In the genomic region with DNA sequence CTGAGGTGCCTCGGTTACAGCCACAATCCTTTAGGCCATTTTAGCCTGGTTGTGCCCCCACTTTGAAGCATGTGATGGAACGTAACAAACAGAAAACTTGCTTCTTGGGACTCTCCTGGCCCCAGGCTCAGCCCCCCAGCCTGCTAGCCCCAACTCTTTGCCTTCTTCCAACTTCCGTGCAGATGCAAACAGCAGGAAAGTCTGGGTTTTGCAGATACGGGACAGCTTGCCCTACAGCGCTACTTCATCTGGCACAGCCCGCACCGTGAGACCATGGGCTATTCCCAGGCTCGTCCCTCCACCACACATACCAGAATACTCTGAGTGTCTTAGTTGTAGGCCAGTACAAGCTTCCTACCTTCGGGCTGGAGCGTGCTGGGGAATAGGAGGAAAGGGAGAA, we compare ENCODE assay signal across 8 mouse cellular contexts. TPM values are rescaled to one million over a fixed set of nuclear protein-coding genes. Genes with fewer than 3 reads are reported as not detected.
DNase-seq lines count a peak whose midpoint lies in the region; ATAC-seq lines count a peak whose summit lies in the region.

No protein-coding gene starts in this region.

- H3K36me3 ChIP-seq in megakaryocyte, embryonic 14.5 days (replicated peaks; ENCODE audit: low read length), result no peaks in the 10 kb centered on the region
- H3K36me3 ChIP-seq in heart, embryonic 16.5 days (ENCODE audit: control insufficient read depth, insufficient read depth), result no peaks in the 10 kb centered on the region
- H3K36me3 ChIP-seq in liver, embryonic 11.5 days (ENCODE audit: control insufficient read depth, insufficient read depth, low read length), result no peaks in the 10 kb centered on the region
- no peaks in the 10 kb centered on the region for H3K36me3 ChIP-seq in stomach, embryonic 15.5 days

- H3K27me3 ChIP-seq in megakaryocyte, embryonic 14.5 days (replicated peaks), result no peaks in the 10 kb centered on the region
- no peaks in the 10 kb centered on the region for H3K27me3 ChIP-seq in heart, embryonic 16.5 days (ENCODE audit: control insufficient read depth, insufficient read depth, low read length)
- H3K27me3 ChIP-seq in liver, embryonic 11.5 days (replicated peaks; ENCODE audit: control insufficient read depth, insufficient read depth, low read length), result no peaks in the 10 kb centered on the region
- no peaks in the 10 kb centered on the region for H3K27me3 ChIP-seq in stomach, embryonic 15.5 days (replicated peaks)

- ATAC-seq in megakaryocyte, adult 5-6 weeks (ENCODE audit: poor library complexity, severe bottlenecking), result no peak
- peak; percentile 42; the same call in 1 of the 2 replicates for ATAC-seq in heart, embryonic 16.5 days (replicated peaks; ENCODE audit: extremely low read depth, insufficient read depth, low FRiP score)
- ATAC-seq in liver, embryonic 11.5 days (replicated peaks; ENCODE audit: low FRiP score), result peak; percentile 72
- ATAC-seq in stomach, embryonic 15.5 days (ENCODE audit: insufficient read depth, low FRiP score, low read depth), result no peak; the same call in 1 of the 2 replicates
- ATAC-seq in inflammation-experienced regulatory T-cells, adult 6 months, result no peak

- H3K4me2 ChIP-seq in heart, embryonic 16.5 days (ENCODE audit: low read depth, low read length), result peak overlapping the region; percentile 74
- H3K4me2 ChIP-seq in liver, embryonic 11.5 days, result peak overlapping the region; percentile 76
- peak overlapping the region; percentile 75 for H3K4me2 ChIP-seq in stomach, embryonic 15.5 days

- peaks cover 51% of the 10 kb centered on the region for H3K4me1 ChIP-seq in megakaryocyte, embryonic 14.5 days
- peaks cover 18% of the 10 kb centered on the region for H3K4me1 ChIP-seq in heart, embryonic 16.5 days (ENCODE audit: control insufficient read depth, insufficient read depth, low read length)
- H3K4me1 ChIP-seq in liver, embryonic 11.5 days (replicated peaks; ENCODE audit: control insufficient read depth, insufficient read depth, low read length), result peaks cover 6% of the 10 kb centered on the region
- H3K4me1 ChIP-seq in stomach, embryonic 15.5 days, result peaks cover 7% of the 10 kb centered on the region

- peak; percentile 54 for DNase-seq in liver, embryonic 11.5 days (ENCODE audit: low spot score)
- no peak for DNase-seq in adrenal gland, postnatal 10 days
- DNase-seq in cerebellum, postnatal 10 days, result no peak

- H3K27ac ChIP-seq in heart, embryonic 16.5 days (ENCODE audit: low read length), result peak overlapping the region; percentile 48
- H3K27ac ChIP-seq in liver, embryonic 11.5 days (ENCODE audit: low read depth, low read length), result peak overlapping the region; percentile 70
- 0 out of 2 replicates have a peak overlapping the region, but pooled peaks have one; percentile 31 for H3K27ac ChIP-seq in stomach, embryonic 15.5 days

- H3K9ac ChIP-seq in heart, embryonic 16.5 days (ENCODE audit: low read length), result peak overlapping the region; percentile 73
- H3K9ac ChIP-seq in liver, embryonic 11.5 days (ENCODE audit: low read depth, low read length), result peak overlapping the region; percentile 46
- peak overlapping the region; percentile 16; the same call in 1 of the 2 replicates for H3K9ac ChIP-seq in stomach, embryonic 15.5 days

- H3K9me3 ChIP-seq in megakaryocyte, embryonic 14.5 days, result no peaks in the 10 kb centered on the region
- H3K9me3 ChIP-seq in heart, embryonic 16.5 days (replicated peaks; ENCODE audit: control insufficient read depth, low read length), result no peaks in the 10 kb centered on the region
- H3K9me3 ChIP-seq in liver, embryonic 11.5 days (ENCODE audit: control insufficient read depth, low read length), result no peaks in the 10 kb centered on the region
- H3K9me3 ChIP-seq in stomach, embryonic 15.5 days, result no peaks in the 10 kb centered on the region

- peak overlapping the region; percentile 87 for H3K4me3 ChIP-seq in megakaryocyte, embryonic 14.5 days (replicated peaks)
- peak overlapping the region; percentile 44 for H3K4me3 ChIP-seq in heart, embryonic 16.5 days (ENCODE audit: low read length)
- H3K4me3 ChIP-seq in liver, embryonic 11.5 days (ENCODE audit: low read depth, low read length), result peak overlapping the region; percentile 37
- peak overlapping the region; percentile 38 for H3K4me3 ChIP-seq in stomach, embryonic 15.5 days (replicated peaks)

- 12% methylated on average over 10 of the region's 10 CpGs for WGBS in heart, embryonic 16.5 days
- 12% methylated on average over 10 of the region's 10 CpGs for WGBS in liver, embryonic 11.5 days
- 22% methylated on average over 10 of the region's 10 CpGs for WGBS in stomach, embryonic 15.5 days

RNA-seq across cellular contexts. Expression of gene Eif4a2, which starts 6.6 kb away (rescaled TPM):
- polyA plus RNA-seq in megakaryocyte, embryonic 14.5 days (2012; ENCODE audit: insufficient read depth, low replicate concordance), result 5.3 TPM in 1 of 2 replicates, not detected in the other
- 299 and 324 TPM in 2 replicates for total RNA-seq in megakaryocyte, adult 5-6 weeks (2015)
- total RNA-seq in megakaryocyte, adult 5-6 weeks (2017), result 454 and 463 TPM in 2 replicates
- 156 and 174 TPM in 2 replicates for polyA plus RNA-seq in heart, embryonic 16.5 days (2015; fragmentation: Nextera tagmentation; extraction: Ambion mirVana)
- polyA plus RNA-seq in liver, embryonic 11.5 days (2014; fragmentation: Nextera tagmentation; extraction: Ambion mirVana), result 189 and 200 TPM in 2 replicates
- 224 and 234 TPM in 2 replicates for polyA plus RNA-seq in stomach, embryonic 15.5 days (2015; fragmentation: Nextera tagmentation; extraction: Ambion mirVana)
- total RNA-seq in adrenal gland, postnatal 10 days (2021), result 100 to 1,000 TPM; 295 to 433 TPM
- 100 to 1,000 TPM; 438 to 692 (median 649) TPM for polyA plus RNA-seq in inflammation-experienced regulatory T-cells, adult 6 months (2017; shearing (Covaris generic))

RNA-seq across cellular contexts. Expression of gene Rfc4, which starts 26.9 kb away (rescaled TPM):
- 26.5 TPM in 1 of 2 replicates, not detected in the other for polyA plus RNA-seq in megakaryocyte, embryonic 14.5 days (2012; ENCODE audit: insufficient read depth, low replicate concordance)
- total RNA-seq in megakaryocyte, adult 5-6 weeks (2015), result 107 and 122 TPM in 2 replicates
- total RNA-seq in megakaryocyte, adult 5-6 weeks (2017), result 42.3 and 45.5 TPM in 2 replicates
- polyA plus RNA-seq in heart, embryonic 16.5 days (2015; fragmentation: Nextera tagmentation; extraction: Ambion mirVana), result 77.8 and 81.6 TPM in 2 replicates
- polyA plus RNA-seq in liver, embryonic 11.5 days (2014; fragmentation: Nextera tagmentation; extraction: Ambion mirVana), result 204 and 227 TPM in 2 replicates
- polyA plus RNA-seq in stomach, embryonic 15.5 days (2015; fragmentation: Nextera tagmentation; extraction: Ambion mirVana), result 109 and 117 TPM in 2 replicates
- 10 to 100 TPM; 14.3 to 17.1 TPM for total RNA-seq in adrenal gland, postnatal 10 days (2021)
- 100 to 1,000 TPM in 1 of 3 experiments, 10 to 100 TPM in 2; 34.3 to 110 (median 50.4) TPM for polyA plus RNA-seq in inflammation-experienced regulatory T-cells, adult 6 months (2017; shearing (Covaris generic))

RNA-seq across cellular contexts. Expression of gene Kng1, which starts 42.9 kb away (rescaled TPM):
- polyA plus RNA-seq in megakaryocyte, embryonic 14.5 days (2012; ENCODE audit: insufficient read depth, low replicate concordance), result 0.17 TPM in 1 of 2 replicates, not detected in the other
- 0.46 TPM in 1 of 2 replicates, not detected in the other for total RNA-seq in megakaryocyte, adult 5-6 weeks (2015)
- 0.11 and 0.41 TPM in 2 replicates for total RNA-seq in megakaryocyte, adult 5-6 weeks (2017)
- 0.67 and 1.0 TPM in 2 replicates for polyA plus RNA-seq in heart, embryonic 16.5 days (2015; fragmentation: Nextera tagmentation; extraction: Ambion mirVana)
- 87.0 and 97.8 TPM in 2 replicates for polyA plus RNA-seq in liver, embryonic 11.5 days (2014; fragmentation: Nextera tagmentation; extraction: Ambion mirVana)
- polyA plus RNA-seq in stomach, embryonic 15.5 days (2015; fragmentation: Nextera tagmentation; extraction: Ambion mirVana), result 12.3 and 42.4 TPM in 2 replicates
- total RNA-seq in adrenal gland, postnatal 10 days (2021), result 100 to 1,000 TPM; 216 to 507 TPM
- not detected for polyA plus RNA-seq in inflammation-experienced regulatory T-cells, adult 6 months (2017; shearing (Covaris generic))

RNA-seq across cellular contexts. Expression of gene Adipoq, which starts 45.7 kb away (rescaled TPM):
- not detected in 2 replicates for polyA plus RNA-seq in megakaryocyte, embryonic 14.5 days (2012; ENCODE audit: insufficient read depth, low replicate concordance)
- 0.55 and 0.80 TPM in 2 replicates for total RNA-seq in megakaryocyte, adult 5-6 weeks (2015)
- 0.40 and 1.7 TPM in 2 replicates for total RNA-seq in megakaryocyte, adult 5-6 weeks (2017)
- polyA plus RNA-seq in heart, embryonic 16.5 days (2015; fragmentation: Nextera tagmentation; extraction: Ambion mirVana), result not detected in 2 replicates
- not detected in 2 replicates for polyA plus RNA-seq in liver, embryonic 11.5 days (2014; fragmentation: Nextera tagmentation; extraction: Ambion mirVana)
- 0.10 TPM in 1 of 2 replicates, not detected in the other for polyA plus RNA-seq in stomach, embryonic 15.5 days (2015; fragmentation: Nextera tagmentation; extraction: Ambion mirVana)
- 100 to 1,000 TPM; 387 to 442 TPM for total RNA-seq in adrenal gland, postnatal 10 days (2021)
- polyA plus RNA-seq in inflammation-experienced regulatory T-cells, adult 6 months (2017; shearing (Covaris generic)), result under 1 TPM in 2 of 3 experiments, not detected in 1; 0.46 to 0.95 TPM

Comparison
In these comparisons a context has a peak if more than half of its experiments do, and no peak if none do; other contexts are left out.
1. H3K4me3 ChIP-seq: peak in every context shown above with its lines; median percentile 87 in megakaryocyte, embryonic 14.5 days; 44 in heart, embryonic 16.5 days; 38 in stomach, embryonic 15.5 days; 37 in liver, embryonic 11.5 days.
2. ATAC-seq: peak in heart, embryonic 16.5 days (single experiment) and liver, embryonic 11.5 days (single experiment); none in megakaryocyte, adult 5-6 weeks (single experiment), stomach, embryonic 15.5 days (single experiment) and inflammation-experienced regulatory T-cells, adult 6 months (single experiment).
3. H3K9ac ChIP-seq: peak in every context shown above with its lines; median percentile 73 in heart, embryonic 16.5 days; 46 in liver, embryonic 11.5 days; 16 in stomach, embryonic 15.5 days.
4. RNA of gene Eif4a2, which starts 6.6 kb away (polyA plus RNA-seq): 438 to 692 TPM in inflammation-experienced regulatory T-cells, adult 6 months, 224 to 234 TPM in stomach, embryonic 15.5 days, 189 to 200 TPM in liver, embryonic 11.5 days and 156 to 174 TPM in heart, embryonic 16.5 days; 5.3 TPM in megakaryocyte, embryonic 14.5 days; every median in the first group is over 10 times any median in the second.
5. Peak in every context shown above with its lines, with median percentiles within 50 percentile points of each other: H3K27ac ChIP-seq and H3K4me2 ChIP-seq.